ENCODE assay signal across 10 mouse cellular contexts in the genomic region with DNA sequence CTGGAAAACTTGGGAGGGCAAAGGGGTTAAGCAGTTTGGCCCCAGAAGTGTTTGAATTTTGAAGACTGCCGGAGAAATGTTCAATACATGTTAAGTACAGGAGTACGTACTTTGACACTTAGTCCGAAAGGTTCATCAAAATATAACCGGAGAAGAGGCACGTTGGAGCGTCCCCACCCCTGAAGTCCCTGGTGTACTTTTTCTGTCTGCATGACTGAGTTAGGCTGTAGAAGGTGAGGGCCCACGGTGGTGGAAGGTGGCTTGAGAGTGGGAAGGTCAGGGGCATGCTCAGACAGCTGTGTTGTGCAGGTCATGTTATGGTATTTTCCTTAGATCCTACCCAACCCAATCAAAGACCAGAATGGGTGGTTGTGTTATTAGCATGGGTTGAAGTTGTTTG. TPM values are rescaled to one million over a fixed set of nuclear protein-coding genes. Genes with fewer than 3 reads are reported as not detected.
A peak's percentile ranks its signal among the peaks of the same experiment; 100 is the strongest.
DNase-seq lines count a peak whose midpoint lies in the region; ATAC-seq and TF ChIP-seq lines count a peak whose summit lies in the region.
"Had no signal": no experiment of that assay in that cellular context is flagged by ENCODE, and none has a peak within 500 bp of the region (broad histone marks: within the 10 kb centered on the region; RNA-seq: fewer than 3 reads in every experiment).

No protein-coding gene starts in this region.

- H3K27me3 ChIP-seq in heart, embryonic 12.5 days (replicated peaks): no peaks in the 10 kb centered on the region
- no peaks in the 10 kb centered on the region for H3K27me3 ChIP-seq in lung, postnatal 0 days (replicated peaks; ENCODE audit: insufficient read depth, low read length)
- no peaks in the 10 kb centered on the region for H3K27me3 ChIP-seq in limb, embryonic 10.5 days (ENCODE audit: low read depth, poor library complexity, severe bottlenecking)

- H3K27ac ChIP-seq in heart, embryonic 12.5 days (ENCODE audit: poor library complexity, severe bottlenecking): no peak overlapping the region
- H3K27ac ChIP-seq in lung, postnatal 0 days (ENCODE audit: low read length): peak overlapping the region; percentile 100
- H3K27ac ChIP-seq in limb, embryonic 10.5 days: peak overlapping the region; percentile 100

- peak overlapping the region; percentile 87; the same call in 1 of the 2 replicates for H3K4me2 ChIP-seq in heart, embryonic 12.5 days
- H3K4me2 ChIP-seq in lung, postnatal 0 days (replicated peaks; ENCODE audit: low read depth, low read length): peak overlapping the region; percentile 73; the same call in 1 of the 2 replicates

- intact Hi-C loops in heart, postnatal 10 days (cut with DNase I): loop anchor here (5.0 kb wide), 3 partner anchors 90 to 670 kb away; no protein-coding TSS in a partner anchor
- intact Hi-C loops in left cerebral cortex, postnatal 4 days (cut with DNase I): no loop called here
- intact Hi-C loops in left cerebral cortex, postnatal 14 days (cut with DNase I): loop anchor here (5.0 kb wide), 1 partner anchor 405 kb away; a partner anchor contains a TSS

- no peak overlapping the region for H3K9ac ChIP-seq in heart, embryonic 12.5 days
- H3K9ac ChIP-seq in lung, postnatal 0 days (replicated peaks; ENCODE audit: low read depth): no peak overlapping the region

- TF ChIP-seq CTCF in lung, postnatal 0 days (IDR thresholded peaks at IDR 0.05): no peak

- no peak for TF ChIP-seq EP300 in lung, postnatal 0 days (IDR thresholded peaks at IDR 0.05)

- DNase-seq in heart, postnatal 10 days: no peak
- no peak for DNase-seq in lung, postnatal 0 days (ENCODE audit: low spot score)
- DNase-seq in lung, postnatal 14 days: no peak
- DNase-seq in limb, embryonic 10.5 days (ENCODE audit: low spot score): no peak
- DNase-seq in left cerebral cortex, postnatal 4 days: no peak
- no peak for DNase-seq in layer of hippocampus, postnatal 36 days
- DNase-seq in left cerebral cortex, postnatal 14 days (ENCODE audit: low spot score in 2 of 2): no peak
- DNase-seq: right cerebral cortex, adult 18-20 months had no signal

- H3K36me3 ChIP-seq in heart, embryonic 12.5 days: 0 out of 2 replicates have a peak, but pooled peaks cover 3% of the 10 kb centered on the region
- H3K36me3 ChIP-seq in lung, postnatal 0 days (ENCODE audit: insufficient read depth, low read length): no peaks in the 10 kb centered on the region
- no peaks in the 10 kb centered on the region for H3K36me3 ChIP-seq in limb, embryonic 10.5 days

- no peak for ATAC-seq in heart, embryonic 12.5 days (ENCODE audit: insufficient number of reproducible peaks, low FRiP score)
- ATAC-seq in lung, postnatal 0 days: no peak
- ATAC-seq: hindbrain, embryonic 16.5 days had no signal

- H3K4me1 ChIP-seq in heart, embryonic 12.5 days (replicated peaks): peaks cover 38% of the 10 kb centered on the region
- peaks cover 15% of the 10 kb centered on the region; the same call in 1 of the 2 replicates for H3K4me1 ChIP-seq in lung, postnatal 0 days (ENCODE audit: insufficient read depth, low read depth, low read length)
- peaks cover 40% of the 10 kb centered on the region for H3K4me1 ChIP-seq in limb, embryonic 10.5 days

- H3K9me3 ChIP-seq in heart, embryonic 12.5 days (replicated peaks): no peaks in the 10 kb centered on the region
- H3K9me3 ChIP-seq in lung, postnatal 0 days (ENCODE audit: low read length): no peaks in the 10 kb centered on the region
- no peaks in the 10 kb centered on the region for H3K9me3 ChIP-seq in limb, embryonic 10.5 days (replicated peaks)

- WGBS in heart, embryonic 12.5 days: 85% methylated on average over 7 of the region's 7 CpGs
- 70% methylated on average over 7 of the region's 7 CpGs for WGBS in lung, postnatal 0 days
- 94% methylated on average over 7 of the region's 7 CpGs for WGBS in limb, embryonic 10.5 days

- H3K4me3 ChIP-seq in heart, embryonic 12.5 days: no peak overlapping the region
- H3K4me3 ChIP-seq in lung, postnatal 0 days (ENCODE audit: low read depth, low read length): no peak overlapping the region
- peak overlapping the region; percentile 94; the same call in 1 of the 2 replicates for H3K4me3 ChIP-seq in limb, embryonic 10.5 days

RNA-seq across cellular contexts. Expression of a gene that starts 1.4 kb away (rescaled TPM):
- polyA plus RNA-seq in heart, embryonic 12.5 days (2016; fragmentation: Nextera tagmentation; extraction: Ambion mirVana): 50.0 and 58.0 TPM in 2 replicates
- total RNA-seq in heart, postnatal 10 days (2021): 10 to 100 TPM; 58.8 TPM
- polyA plus RNA-seq in lung, postnatal 0 days (2015; fragmentation: Nextera tagmentation; extraction: Ambion mirVana): 36.8 and 42.7 TPM in 2 replicates
- polyA plus RNA-seq in limb, embryonic 10.5 days (2016; fragmentation: Nextera tagmentation; extraction: Ambion mirVana): 38.6 and 45.3 TPM in 2 replicates
- total RNA-seq in left cerebral cortex, postnatal 4 days (2021): 10 to 100 TPM; 11.5 to 13.0 TPM
- 10 to 100 TPM in 1 of 2 experiments, 1 to 10 TPM in 1; 7.2 to 11.8 TPM for total RNA-seq in layer of hippocampus, postnatal 36 days (2021)
- 1 to 10 TPM; 6.8 to 8.3 TPM for total RNA-seq in left cerebral cortex, postnatal 14 days (2021)

Comparison
In these comparisons a context has a peak if more than half of its experiments do, and no peak if none do; other contexts are left out.
1. RNA of a gene that starts 1.4 kb away (total RNA-seq): 58.8 TPM in heart, postnatal 10 days; 11.5 to 13.0 TPM in left cerebral cortex, postnatal 4 days, 7.2 to 11.8 TPM in layer of hippocampus, postnatal 36 days and 6.8 to 8.3 TPM in left cerebral cortex, postnatal 14 days; every median in the first group is over 4 times any median in the second.